Mouse (Mus musculus): ENCODE data around the gene 4930402F06Rik. TPM values are rescaled to one million over a fixed set of nuclear protein-coding genes. Genes with fewer than 3 reads are reported as not detected.

Gene 4930402F06Rik
- total RNA-seq, 2 experiments from 2014 or later, result not detected

GRCm38 (mm10) chr2:35338036-35338435 is 58.9 kb downstream of the 4930402F06Rik start:
- no peak for DNase-seq

GRCm38 (mm10) chr2:35337419-35337818 is 59.6 kb downstream of the 4930402F06Rik start:
- peak; percentile 27 for DNase-seq

- peak; percentile 99 for DNase-seq
Measured at GRCm38 (mm10) chr2:35336388-35337280, 60.3 kb downstream of the 4930402F06Rik start, which contains the start of gene Stom. TSS of gene Stom (minus strand) at chr2:35336976.

GRCm38 (mm10) chr2:35335620-35336019 is 61.4 kb downstream of the 4930402F06Rik start:
- DNase-seq, result no peak

GRCm38 (mm10) chr2:35333670-35334069 is 63.3 kb downstream of the 4930402F06Rik start:
- no peak for DNase-seq

- no peak for DNase-seq
Measured at GRCm38 (mm10) chr2:35331205-35331604, 65.8 kb downstream of the 4930402F06Rik start.

GRCm38 (mm10) chr2:35329061-35329460 is 67.9 kb downstream of the 4930402F06Rik start:
- DNase-seq, result no peak

GRCm38 (mm10) chr2:35328064-35328792 is 68.7 kb downstream of the 4930402F06Rik start:
- no peak for DNase-seq

GRCm38 (mm10) chr2:35327583-35327982 is 69.4 kb downstream of the 4930402F06Rik start:
- DNase-seq, result no peak

GRCm38 (mm10) chr2:35326931-35327330 is 70.0 kb downstream of the 4930402F06Rik start:
- no peak for DNase-seq

GRCm38 (mm10) chr2:35325930-35326329 is 71.0 kb downstream of the 4930402F06Rik start:
- DNase-seq, result no peak

Other genes starting within 250 kb of the 4930402F06Rik start
- gene Rab14, start 196.1 kb downstream of the 4930402F06Rik start, total RNA-seq (2021), result 10 to 100 TPM; 79.3 to 81.6 TPM
- 100 to 1,000 TPM; 345 to 440 TPM for gene Gsn, start 140.8 kb downstream of the 4930402F06Rik start, total RNA-seq (2021)
- 10 to 100 TPM; 11.8 to 25.2 TPM for gene Stom, start 60.2 kb downstream of the 4930402F06Rik start, total RNA-seq (2021)
- not detected for gene 4930568D16Rik, start 29.4 kb downstream of the 4930402F06Rik start, total RNA-seq (2021)
- 10 to 100 TPM in 1 of 2 experiments, 1 to 10 TPM in 1; 8.7 to 10.2 TPM for gene Ggta1, start 66.1 kb upstream of the 4930402F06Rik start, total RNA-seq (2021)
- 10 to 100 TPM; 40.1 to 40.7 TPM for gene Dab2ip, start 161.1 kb upstream of the 4930402F06Rik start, total RNA-seq (2021)

All from gastrocnemius, postnatal 25 days (tissue).